Mouse (Mus musculus): ENCODE results near the gene Rhox4c. TPM values are rescaled to one million over a fixed set of nuclear protein-coding genes. Genes with fewer than 3 reads are reported as not detected.

Gene Rhox4c
- not detected in 2 replicates for polyA plus RNA-seq (2012; rRNA removed; ENCODE audit: low replicate concordance)

DNA sequence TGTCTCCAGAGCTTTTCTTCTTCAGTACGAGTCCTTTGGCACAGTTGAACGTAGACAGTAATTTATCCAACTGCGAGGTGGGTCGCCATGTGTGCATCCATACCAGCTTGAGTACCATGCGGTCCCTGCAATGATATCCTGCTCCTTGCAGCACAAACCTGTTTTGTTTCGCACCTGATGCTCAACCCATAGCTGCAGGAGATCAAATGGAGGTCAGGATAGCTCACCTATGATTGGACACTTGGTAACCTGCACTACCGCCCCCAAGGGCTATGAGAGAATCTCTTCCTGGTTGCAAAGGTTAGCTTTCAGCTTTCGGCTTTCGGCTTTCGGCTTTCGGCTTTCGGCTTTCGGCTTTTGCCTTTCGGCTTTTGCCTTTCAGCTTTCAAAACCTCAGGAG is at the start of gene Rhox4c:
TSS of gene Rhox4c (plus strand) at position 301 of the 400 bp plus-strand sequence.

DNA sequence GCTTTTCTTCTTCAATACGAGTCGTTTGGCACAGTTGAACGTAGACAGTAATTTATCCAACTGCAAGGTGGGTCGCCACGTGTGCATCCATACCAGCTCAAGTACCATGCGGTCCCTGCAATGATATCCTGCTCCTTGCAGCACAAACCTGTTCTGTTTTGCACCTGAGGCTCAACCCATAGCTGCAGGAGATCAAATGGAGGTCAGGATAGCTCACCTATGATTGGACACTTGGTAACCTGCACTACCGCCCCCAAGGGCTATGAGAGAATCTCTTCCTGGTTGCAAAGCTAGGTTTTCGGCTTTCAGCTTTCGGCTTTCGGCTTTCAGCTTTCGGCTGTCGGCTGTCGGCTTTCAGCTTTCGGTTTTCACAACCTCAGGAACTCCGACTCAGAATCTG is 47.9 kb upstream of the Rhox4c start, which contains the start of gene Rhox4b:
TSS of gene Rhox4b (plus strand) at position 301 of the 400 bp plus-strand sequence.

GRCm38 (mm10) chrX:37453380-37453779 is 26.8 kb upstream of the Rhox4c start, which contains the start of gene Rhox2c:
Gene Rhox2c, plus strand, starts transcription at chrX:37453680.

GRCm38 (mm10) chrX:37458285-37458684 is 21.9 kb upstream of the Rhox4c start, which contains the start of gene Rhox3c:
Gene Rhox3c, plus strand, starts transcription at chrX:37458585.

DNA sequence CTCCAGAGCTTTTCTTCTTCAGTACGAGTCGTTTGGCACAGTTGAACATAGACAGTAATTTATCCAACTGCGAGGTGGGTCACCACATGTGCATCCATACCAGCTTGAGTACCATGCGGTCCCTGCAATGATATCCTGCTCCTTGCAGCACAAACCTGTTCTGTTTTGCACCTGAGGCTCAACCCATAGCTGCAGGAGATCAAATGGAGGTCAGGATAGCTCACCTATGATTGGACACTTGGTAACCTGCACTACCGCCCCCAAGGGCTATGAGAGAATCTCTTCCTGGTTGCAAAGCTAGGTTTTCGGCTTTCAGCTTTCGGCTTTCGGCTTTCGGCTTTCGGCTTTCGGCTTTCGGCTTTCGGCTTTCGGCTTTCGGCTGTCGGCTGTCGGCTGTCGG is 33.9 kb downstream of the Rhox4c start, which contains the start of gene Rhox4d:
TSS of gene Rhox4d (plus strand) at position 301 of the 400 bp plus-strand sequence.

GRCm38 (mm10) chrX:37530152-37530551 is 50.0 kb downstream of the Rhox4c start, which contains the start of gene Rhox2e:
Gene Rhox2e, plus strand, starts transcription at chrX:37530452.

Other genes starting within 250 kb of the Rhox4c start
- gene Rhox2a, start 235.4 kb upstream of the Rhox4c start, polyA plus RNA-seq (2012; rRNA removed; ENCODE audit: low replicate concordance): not detected in 2 replicates
- gene Rhox3a, start 230.4 kb upstream of the Rhox4c start, polyA plus RNA-seq (2012; rRNA removed; ENCODE audit: low replicate concordance): not detected in 2 replicates
- not detected in 2 replicates for gene Rhox4a, start 215.0 kb upstream of the Rhox4c start, polyA plus RNA-seq (2012; rRNA removed; ENCODE audit: low replicate concordance)
- not detected in 2 replicates for gene Rhox3a2, start 100.3 kb upstream of the Rhox4c start, polyA plus RNA-seq (2012; rRNA removed; ENCODE audit: low replicate concordance)
- gene Rhox4a2, start 89.5 kb upstream of the Rhox4c start, polyA plus RNA-seq (2012; rRNA removed; ENCODE audit: low replicate concordance): not detected in 2 replicates
- not detected in 2 replicates for gene Rhox2b, start 68.3 kb upstream of the Rhox4c start, polyA plus RNA-seq (2012; rRNA removed; ENCODE audit: low replicate concordance)
- not detected in 2 replicates for gene Rhox4b, start 47.8 kb upstream of the Rhox4c start, polyA plus RNA-seq (2012; rRNA removed; ENCODE audit: low replicate concordance)
- not detected in 2 replicates for gene Rhox2c, start 26.7 kb upstream of the Rhox4c start, polyA plus RNA-seq (2012; rRNA removed; ENCODE audit: low replicate concordance)
- gene Rhox3c, start 21.8 kb upstream of the Rhox4c start, polyA plus RNA-seq (2012; rRNA removed; ENCODE audit: low replicate concordance): not detected in 2 replicates
- gene Rhox2d, start 13.1 kb downstream of the Rhox4c start, polyA plus RNA-seq (2012; rRNA removed; ENCODE audit: low replicate concordance): not detected in 2 replicates
- not detected in 2 replicates for gene Rhox4d, start 34.0 kb downstream of the Rhox4c start, polyA plus RNA-seq (2012; rRNA removed; ENCODE audit: low replicate concordance)
- gene Rhox2e, start 50.1 kb downstream of the Rhox4c start, polyA plus RNA-seq (2012; rRNA removed; ENCODE audit: low replicate concordance): not detected in 2 replicates
- gene Rhox3e, start 61.7 kb downstream of the Rhox4c start, polyA plus RNA-seq (2012; rRNA removed; ENCODE audit: low replicate concordance): not detected in 2 replicates
- gene Rhox4e, start 77.1 kb downstream of the Rhox4c start, polyA plus RNA-seq (2012; rRNA removed; ENCODE audit: low replicate concordance): not detected in 2 replicates
- not detected in 2 replicates for gene Rhox2f, start 91.1 kb downstream of the Rhox4c start, polyA plus RNA-seq (2012; rRNA removed; ENCODE audit: low replicate concordance)
- not detected in 2 replicates for gene Rhox3f, start 100.7 kb downstream of the Rhox4c start, polyA plus RNA-seq (2012; rRNA removed; ENCODE audit: low replicate concordance)
- gene Rhox4f, start 127.4 kb downstream of the Rhox4c start, polyA plus RNA-seq (2012; rRNA removed; ENCODE audit: low replicate concordance): not detected in 2 replicates
- gene Rhox3g, start 148.3 kb downstream of the Rhox4c start, polyA plus RNA-seq (2012; rRNA removed; ENCODE audit: low replicate concordance): not detected in 2 replicates
- not detected in 2 replicates for gene Rhox2g, start 163.1 kb downstream of the Rhox4c start, polyA plus RNA-seq (2012; rRNA removed; ENCODE audit: low replicate concordance)
- gene Rhox4g, start 171.0 kb downstream of the Rhox4c start, polyA plus RNA-seq (2012; rRNA removed; ENCODE audit: low replicate concordance): not detected in 2 replicates
- gene Rhox3h, start 188.4 kb downstream of the Rhox4c start, polyA plus RNA-seq (2012; rRNA removed; ENCODE audit: low replicate concordance): not detected in 2 replicates
- gene Rhox2h, start 192.9 kb downstream of the Rhox4c start, polyA plus RNA-seq (2012; rRNA removed; ENCODE audit: low replicate concordance): not detected in 2 replicates